Mouse (Mus musculus) hindbrain, embryonic 16.5 days (tissue): Measurements from ENCODE around the gene Kat6b. TPM values are rescaled to one million over a fixed set of nuclear protein-coding genes. Genes with fewer than 3 reads are reported as not detected.

ENCODE experiments used
- ATAC-seq: fragments of 200-750 bp; cut with Nextera tagmentation; 2 replicates; pipeline ENCODE4 v1.8.0; 2017; ENCODE audit warnings: moderate TSS enrichment, moderate library complexity
- H3K27ac ChIP-seq: fragments of 300-500 bp; sonication (generic); 2 replicates; pipeline ENCODE4 v1.5.1; 2014; ENCODE audit warnings: low read depth, mild to moderate bottlenecking, control low read depth, low read length, moderate library complexity
- H3K27me3 ChIP-seq: fragments of 300-500 bp; sonication (generic); replicated peaks from 2 replicates; pipeline ENCODE4 v1.6.1; 2014; ENCODE audit warnings: low read length; ENCODE audit not compliant: control insufficient read depth, insufficient read depth
- H3K36me3 ChIP-seq: fragments of 300-500 bp; sonication (generic); 2 replicates; pipeline ENCODE4 v1.6.1; 2014; ENCODE audit warnings: mild to moderate bottlenecking, low read length, moderate library complexity, mixed read lengths; ENCODE audit not compliant: control insufficient read depth, insufficient read depth
- H3K4me1 ChIP-seq: fragments of 300-500 bp; sonication (generic); 2 replicates; pipeline ENCODE4 v1.6.1; 2014; ENCODE audit warnings: low read depth, low read length; ENCODE audit not compliant: control insufficient read depth, insufficient read depth
- H3K4me2 ChIP-seq: fragments of 300-500 bp; sonication (generic); 2 replicates; pipeline ENCODE4 v1.6.1; 2014; ENCODE audit warnings: mild to moderate bottlenecking, low read length, control low read depth, moderate library complexity
- H3K4me3 ChIP-seq: fragments of 300-500 bp; sonication (generic); 2 replicates; pipeline ENCODE4 v1.5.1; 2014; ENCODE audit warnings: mild to moderate bottlenecking, low read length, control low read depth, moderate library complexity
- H3K9ac ChIP-seq: fragments of 300-500 bp; sonication (generic); 2 replicates; pipeline ENCODE4 v1.6.1; 2014; ENCODE audit warnings: low read depth, mild to moderate bottlenecking, control low read depth, low read length, moderate library complexity
- H3K9me3 ChIP-seq: fragments of 300-500 bp; sonication (generic); 2 replicates; pipeline ENCODE4 v1.6.1; 2014; ENCODE audit warnings: mild to moderate bottlenecking, low read length, moderate library complexity; ENCODE audit not compliant: control insufficient read depth
- WGBS: fragments of 180-500 bp; shearing (Covaris S2); extraction: QIAGEN DNeasy Blood & Tissue Kit; methylation state at CpG from one replicate; pipeline ENCODE4 v1.1.7; 2014; 5-methylcytosine and 5-hydroxymethylcytosine counted together
- polyA plus RNA-seq: library from polyadenylated mRNA; unstranded; fragments of >200 nt; fragmentation: Nextera tagmentation; extraction: Ambion mirVana; gene quantifications from 2 replicates; pipeline ENCODE4 v1.2.1, GENCODE M21; 2015

Kat6b gene
- polyA plus RNA-seq, 1 experiment from 2014 or later, result 14.2 TPM

- WGBS, result 74% methylated on average over 7 of the region's 7 CpGs
Measured at GRCm38 (mm10) chr14:21619951-21620350, 138.7 kb downstream of the Kat6b start.

GRCm38 (mm10) chr14:21625946-21626345 lies 144.7 kb downstream of the Kat6b start:
- WGBS, result 90% methylated on average over 9 of the region's 9 CpGs
- H3K4me1 ChIP-seq, result no peaks in the 10 kb centered on the region
- H3K27me3 ChIP-seq, result no peaks in the 10 kb centered on the region
- no peak overlapping the region for H3K27ac ChIP-seq
- H3K4me3 ChIP-seq, result no peak overlapping the region
- H3K36me3 ChIP-seq, result peaks cover 27% of the 10 kb centered on the region
- H3K9me3 ChIP-seq, result no peaks in the 10 kb centered on the region
- H3K9ac ChIP-seq, result no peak overlapping the region
- ATAC-seq, result no peak
- H3K4me2 ChIP-seq, result no peak overlapping the region

More at GRCm38 (mm10) chr14:21619951-21620350, 138.7 kb downstream of the Kat6b start:
- H3K36me3 ChIP-seq, result peaks cover 3% of the 10 kb centered on the region
- no peak overlapping the region for H3K4me2 ChIP-seq
- no peaks in the 10 kb centered on the region for H3K9me3 ChIP-seq
- H3K4me1 ChIP-seq, result no peaks in the 10 kb centered on the region
- no peak overlapping the region for H3K4me3 ChIP-seq
- H3K27ac ChIP-seq, result no peak overlapping the region
- no peaks in the 10 kb centered on the region for H3K27me3 ChIP-seq
- no peak overlapping the region for H3K9ac ChIP-seq
- ATAC-seq, result no peak

- H3K27me3 ChIP-seq, result no peaks in the 10 kb centered on the region
- H3K4me2 ChIP-seq, result no peak overlapping the region
- WGBS, result 60% methylated on average over 5 of the region's 5 CpGs
- peaks cover 13% of the 10 kb centered on the region for H3K36me3 ChIP-seq
- no peaks in the 10 kb centered on the region for H3K9me3 ChIP-seq
- no peak; the same call in 1 of the 2 replicates for ATAC-seq
- no peaks in the 10 kb centered on the region; the same call in 1 of the 2 replicates for H3K4me1 ChIP-seq
- peak overlapping the region; percentile 48; the same call in 1 of the 2 replicates for H3K27ac ChIP-seq
- H3K9ac ChIP-seq, result no peak overlapping the region
- H3K4me3 ChIP-seq, result no peak overlapping the region
Measured at GRCm38 (mm10) chr14:21631665-21632200, 150.5 kb downstream of the Kat6b start.

DNA sequence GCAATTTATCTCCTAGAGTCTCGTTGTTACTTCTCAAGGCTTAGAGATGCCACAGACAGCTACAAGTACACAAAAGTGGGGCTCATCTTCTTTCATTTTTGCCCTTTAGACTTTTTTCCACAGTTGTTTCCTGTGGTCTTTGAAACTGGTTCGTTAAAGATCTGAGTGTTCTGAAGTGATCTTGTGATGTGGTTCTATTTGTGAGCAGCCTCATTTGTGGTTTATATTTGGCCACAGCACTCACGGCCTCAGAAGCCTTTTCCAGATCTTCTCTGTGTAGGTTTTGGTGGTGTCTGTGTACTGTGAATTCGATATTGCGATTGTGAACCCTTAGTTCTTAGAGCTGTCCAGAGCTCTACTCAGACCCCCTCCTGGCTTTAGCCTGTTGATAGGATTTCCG lies 155.3 kb downstream of the Kat6b start:
- no peaks in the 10 kb centered on the region for H3K27me3 ChIP-seq
- no peaks in the 10 kb centered on the region for H3K9me3 ChIP-seq
- H3K4me2 ChIP-seq, result no peak overlapping the region
- H3K4me1 ChIP-seq, result peaks cover 2% of the 10 kb centered on the region; the same call in 1 of the 2 replicates
- peaks cover 16% of the 10 kb centered on the region for H3K36me3 ChIP-seq
- no peak for ATAC-seq
- no peak overlapping the region for H3K27ac ChIP-seq
- no peak overlapping the region for H3K9ac ChIP-seq
- 78% methylated on average over 6 of the region's 6 CpGs for WGBS
- no peak overlapping the region for H3K4me3 ChIP-seq

GRCm38 (mm10) chr14:21640806-21641435 lies 159.7 kb downstream of the Kat6b start:
- H3K4me2 ChIP-seq, result no peak overlapping the region
- H3K27ac ChIP-seq, result no peak overlapping the region
- H3K36me3 ChIP-seq, result peaks cover 19% of the 10 kb centered on the region
- no peaks in the 10 kb centered on the region for H3K27me3 ChIP-seq
- H3K9ac ChIP-seq, result no peak overlapping the region
- peaks cover 2% of the 10 kb centered on the region; the same call in 1 of the 2 replicates for H3K4me1 ChIP-seq
- H3K4me3 ChIP-seq, result no peak overlapping the region
- no peaks in the 10 kb centered on the region for H3K9me3 ChIP-seq
- 88% methylated on average over 4 of the region's 4 CpGs for WGBS
- ATAC-seq, result no peak

GRCm38 (mm10) chr14:21653813-21654212 lies 172.6 kb downstream of the Kat6b start:
- Histone ChIP-seq H3K27me3 (no peaks in the 10 kb centered on the region), H3K4me1 (no peaks in the 10 kb centered on the region; the same call in 1 of the 2 replicates), H3K4me3 (no peak overlapping the region), H3K9me3 (no peaks in the 10 kb centered on the region), H3K4me2 (no peak overlapping the region), H3K9ac (no peak overlapping the region), H3K36me3 (no peaks in the 10 kb centered on the region), H3K27ac (no peak overlapping the region)
- WGBS, result 88% methylated on average over 2 of the region's 2 CpGs
- ATAC-seq, result no peak

- Histone ChIP-seq H3K36me3 (no peaks in the 10 kb centered on the region), H3K9ac (no peak overlapping the region), H3K27me3 (no peaks in the 10 kb centered on the region), H3K4me2 (peak overlapping the region; percentile 1; the same call in 1 of the 2 replicates), H3K4me1 (no peaks in the 10 kb centered on the region; the same call in 1 of the 2 replicates), H3K9me3 (no peaks in the 10 kb centered on the region), H3K4me3 (no peak overlapping the region), H3K27ac (peak overlapping the region; percentile 49; the same call in 1 of the 2 replicates)
- peak; percentile 56 for ATAC-seq
- 53% methylated on average over 13 of the region's 13 CpGs for WGBS
Measured at GRCm38 (mm10) chr14:21659155-21659554, 177.9 kb downstream of the Kat6b start.

GRCm38 (mm10) chr14:21659652-21660051 lies 178.4 kb downstream of the Kat6b start:
- no peak overlapping the region for H3K9ac ChIP-seq
- no peak overlapping the region for H3K4me3 ChIP-seq
- H3K4me2 ChIP-seq, result peak overlapping the region; percentile 1; the same call in 1 of the 2 replicates
- H3K36me3 ChIP-seq, result peaks cover 3% of the 10 kb centered on the region; the same call in 1 of the 2 replicates
- no peaks in the 10 kb centered on the region; the same call in 1 of the 2 replicates for H3K4me1 ChIP-seq
- H3K27me3 ChIP-seq, result no peaks in the 10 kb centered on the region
- no peaks in the 10 kb centered on the region for H3K9me3 ChIP-seq
- 18% methylated on average over 5 of the region's 5 CpGs for WGBS
- H3K27ac ChIP-seq, result peak overlapping the region; percentile 10
- ATAC-seq, result peak; percentile 76

DNA sequence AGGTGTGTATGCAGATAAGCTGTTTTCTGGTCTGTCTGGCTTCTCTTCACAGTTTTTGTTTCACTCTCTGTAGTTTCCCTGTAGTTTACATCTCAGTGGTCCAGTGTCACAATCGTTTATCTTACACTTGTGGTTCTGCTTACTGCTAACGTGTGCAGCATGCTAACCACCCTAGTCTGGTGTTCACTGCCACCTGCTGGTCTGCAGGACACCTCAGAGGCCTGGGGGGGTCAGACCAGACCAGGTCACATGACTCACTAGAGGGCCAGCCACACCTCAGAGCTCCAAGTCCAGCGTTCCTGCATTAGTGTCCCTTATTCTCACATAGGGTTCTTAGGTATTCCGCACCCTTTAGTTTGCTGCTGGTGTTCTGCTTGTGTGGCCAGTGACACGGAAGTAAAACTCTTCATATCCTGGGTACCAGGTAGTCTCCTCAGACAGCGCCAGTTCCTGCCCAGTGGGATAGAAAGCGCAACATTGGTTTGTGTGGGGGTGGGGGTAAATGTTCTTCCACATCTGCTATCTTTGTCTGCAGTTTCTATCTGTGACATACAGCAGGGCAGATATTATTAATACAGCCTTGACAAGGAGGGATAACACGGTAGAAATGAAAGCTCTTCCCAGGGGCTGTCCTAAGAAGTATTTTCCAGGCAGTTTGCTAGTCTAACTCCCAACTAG lies 181.4 kb downstream of the Kat6b start:
- WGBS, result 84% methylated on average over 8 of the region's 8 CpGs
- ATAC-seq, result no peak
- Histone ChIP-seq H3K27ac (no peak overlapping the region), H3K9me3 (no peaks in the 10 kb centered on the region), H3K9ac (no peak overlapping the region), H3K4me1 (no peaks in the 10 kb centered on the region; the same call in 1 of the 2 replicates), H3K27me3 (no peaks in the 10 kb centered on the region), H3K4me2 (no peak overlapping the region), H3K4me3 (no peak overlapping the region), H3K36me3 (peaks cover 13% of the 10 kb centered on the region)
